Mouse (Mus musculus): ENCODE results near the gene Sdf2.

Sdf2 gene

DNA sequence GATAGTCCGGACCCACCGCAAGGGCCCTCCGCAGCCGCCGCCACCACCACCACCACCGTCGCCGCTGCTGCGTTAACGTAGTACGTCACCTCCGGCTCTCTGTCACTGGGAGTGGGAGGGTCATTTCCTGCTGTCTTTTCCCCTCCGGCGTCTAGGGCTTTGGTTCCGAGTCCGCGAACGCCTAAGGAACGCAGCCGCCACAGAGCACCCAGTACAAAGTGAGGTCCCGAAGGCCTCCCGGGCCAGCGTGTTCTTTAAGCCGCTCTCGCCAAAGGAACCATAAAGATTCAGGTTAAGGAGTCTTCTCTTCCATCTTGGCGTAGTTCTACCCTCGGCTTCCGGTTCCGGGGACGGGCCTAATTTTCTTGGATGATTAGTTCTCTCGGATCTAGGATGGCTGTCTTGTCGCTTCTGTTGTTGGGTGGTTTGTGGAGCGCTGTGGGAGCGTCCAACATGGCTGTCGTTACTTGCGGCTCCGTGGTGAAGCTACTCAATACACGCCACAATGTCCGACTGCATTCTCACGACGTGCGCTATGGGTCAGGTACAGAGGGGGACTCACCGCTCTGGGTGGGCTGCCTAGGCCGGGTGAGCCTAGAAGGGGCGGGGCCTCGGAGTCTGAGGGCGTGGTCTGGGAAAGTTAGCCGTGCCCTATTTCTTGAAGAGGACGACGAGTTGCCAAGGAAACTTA, at the start of gene Sdf2, which contains the start of gene Supt6:
TSS of gene Sdf2 (plus strand) at position 120 of the 691 bp plus-strand sequence.
TSS of gene Supt6 (minus strand) at position 361 of the 691 bp plus-strand sequence.
- WGBS, result under 1% methylated on average over 50 of the region's 50 CpGs

DNA sequence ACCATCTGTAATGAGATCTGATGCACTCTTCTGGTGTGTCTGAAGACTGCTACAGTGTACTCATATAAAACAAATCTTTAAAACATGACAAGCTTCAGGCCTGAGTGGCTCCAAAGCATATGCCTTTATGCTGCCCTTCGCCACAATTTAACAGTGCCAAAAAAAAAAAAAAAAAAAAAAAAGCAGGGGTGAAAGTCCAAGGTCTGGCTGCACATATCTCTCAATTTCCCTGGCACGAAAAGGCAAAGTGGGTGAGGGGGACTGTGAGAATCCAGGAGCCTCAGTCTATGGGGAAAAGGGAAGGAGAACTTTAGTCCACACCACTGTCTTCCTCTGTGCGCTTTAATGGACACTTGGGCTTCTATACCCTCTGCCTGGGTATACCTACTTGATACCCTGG, 43.2 kb upstream of the Sdf2 start:
- WGBS, result 87% methylated on average over 3 of the region's 3 CpGs

DNA sequence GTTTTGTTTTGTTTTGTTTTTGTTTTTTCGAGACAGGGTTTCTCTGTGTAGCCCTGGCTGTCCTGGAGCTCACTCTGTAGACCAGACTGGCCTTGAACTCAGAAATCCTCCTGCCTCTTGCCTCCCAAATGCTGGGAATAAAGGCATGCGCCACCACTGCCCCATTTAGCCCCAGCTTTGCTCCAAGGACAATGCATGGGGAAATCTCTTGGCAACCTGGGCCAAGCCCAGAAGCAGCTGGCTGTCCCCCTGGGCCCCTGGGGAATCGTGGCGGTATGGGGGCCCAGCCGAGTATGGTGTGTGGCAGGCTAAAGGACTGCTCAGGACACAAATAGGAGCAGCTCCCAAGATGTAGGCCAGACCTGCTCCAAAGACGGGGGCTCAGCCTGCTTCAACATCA, 41.3 kb upstream of the Sdf2 start:
- WGBS, result 65% methylated on average over 6 of the region's 6 CpGs

DNA sequence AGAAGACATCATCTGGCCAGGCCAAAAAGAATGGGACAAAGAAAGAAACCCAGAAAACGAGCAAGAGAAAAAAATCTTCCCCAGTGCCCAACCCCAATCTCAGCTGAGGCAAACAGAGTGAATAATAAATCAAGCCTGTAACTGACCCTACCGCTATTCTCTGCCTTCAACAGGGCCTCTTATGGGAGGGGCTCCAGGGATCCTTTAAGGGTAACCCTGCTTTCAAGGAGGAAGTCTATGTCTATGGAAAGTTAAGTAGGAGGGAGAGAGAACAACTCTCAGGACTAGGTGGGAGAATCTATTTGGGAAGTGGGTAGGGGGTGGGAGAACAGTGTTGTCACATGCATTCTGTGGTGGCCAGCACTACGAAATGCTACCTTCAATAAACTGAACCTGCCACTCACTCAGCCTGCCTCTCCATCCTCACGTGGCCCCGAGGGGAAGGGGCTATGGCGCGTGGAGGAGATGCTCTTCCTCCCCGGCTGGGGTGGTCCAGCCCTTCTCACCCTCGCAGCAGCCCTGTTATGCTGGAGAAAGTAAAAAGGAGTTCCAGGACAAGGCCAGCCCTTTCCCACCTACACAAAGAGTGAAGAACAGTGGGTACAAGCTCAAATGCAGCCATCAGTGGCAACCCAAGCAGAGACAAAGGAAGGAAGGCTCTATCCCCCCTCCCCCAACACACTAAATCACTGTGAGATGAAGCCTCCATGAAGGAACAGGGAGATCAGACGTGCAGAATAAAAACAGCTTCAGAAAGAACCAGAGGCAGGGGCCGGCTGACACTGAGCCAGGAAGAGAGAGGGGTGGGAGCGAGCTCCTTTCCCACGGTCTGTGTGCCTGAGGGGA, 40.0 kb upstream of the Sdf2 start:
- WGBS, result 57% methylated on average over 13 of the region's 13 CpGs

DNA sequence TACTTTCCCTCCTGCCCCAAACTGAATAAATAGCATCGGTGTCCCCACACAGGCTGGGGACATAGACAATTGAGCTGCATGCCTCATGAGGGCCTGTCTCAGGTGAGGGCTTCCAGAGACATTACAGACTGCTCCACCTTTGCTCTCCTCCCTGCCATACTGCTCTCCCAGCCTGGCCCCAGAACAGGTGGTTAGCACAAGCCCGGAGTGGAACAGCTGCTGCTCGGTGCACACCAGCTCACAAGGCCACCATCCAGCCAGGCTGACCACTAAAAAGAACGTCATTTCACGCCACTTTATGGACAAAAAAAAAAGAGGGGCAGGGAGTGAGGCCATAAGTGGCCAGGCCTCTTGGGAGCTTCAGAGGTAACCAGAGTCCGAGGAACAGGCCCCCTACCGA, 38.4 kb upstream of the Sdf2 start:
- 91% methylated on average over 7 of the region's 7 CpGs for WGBS

DNA sequence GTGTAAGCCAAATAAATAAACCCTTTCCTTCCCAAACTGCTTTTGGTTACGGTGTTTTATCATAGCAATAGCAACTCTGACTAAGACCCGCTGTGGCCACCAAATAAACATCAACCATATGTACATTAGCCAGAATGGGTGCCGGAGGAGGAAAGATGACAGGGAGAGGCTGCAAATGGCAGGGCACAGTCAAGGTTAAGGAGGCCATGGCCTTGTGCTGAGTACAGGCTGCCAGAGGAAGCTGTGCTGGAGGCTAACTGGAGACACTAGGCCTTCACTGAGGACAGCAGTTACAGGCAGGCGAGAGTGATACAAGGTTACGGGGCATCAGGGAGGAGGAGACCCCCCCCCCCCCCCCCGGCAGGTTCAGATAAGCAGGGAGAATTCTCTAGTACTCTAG, 35.7 kb upstream of the Sdf2 start:
- WGBS, result 89% methylated on average over 6 of the region's 6 CpGs

DNA sequence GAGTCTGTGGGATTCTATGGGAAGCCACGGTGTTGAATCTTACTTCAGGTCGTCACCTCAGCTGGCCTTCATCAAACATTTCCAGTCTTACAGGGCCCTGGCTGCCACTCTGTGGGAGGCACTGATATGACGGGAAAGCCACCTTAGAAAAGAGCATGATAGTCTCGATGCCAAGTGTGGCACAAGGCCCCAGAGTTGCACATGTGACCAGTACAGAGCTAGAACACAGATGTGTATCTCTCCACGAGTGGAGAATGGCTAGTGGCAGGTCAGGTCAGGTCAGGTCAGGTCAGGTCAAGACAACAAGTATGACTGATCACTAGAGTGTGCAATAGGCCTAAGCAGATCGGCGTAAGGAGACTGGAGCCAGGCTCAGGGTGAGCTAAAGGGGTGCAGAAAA, 34.9 kb upstream of the Sdf2 start:
- WGBS, result 71% methylated on average over 7 of the region's 7 CpGs

DNA sequence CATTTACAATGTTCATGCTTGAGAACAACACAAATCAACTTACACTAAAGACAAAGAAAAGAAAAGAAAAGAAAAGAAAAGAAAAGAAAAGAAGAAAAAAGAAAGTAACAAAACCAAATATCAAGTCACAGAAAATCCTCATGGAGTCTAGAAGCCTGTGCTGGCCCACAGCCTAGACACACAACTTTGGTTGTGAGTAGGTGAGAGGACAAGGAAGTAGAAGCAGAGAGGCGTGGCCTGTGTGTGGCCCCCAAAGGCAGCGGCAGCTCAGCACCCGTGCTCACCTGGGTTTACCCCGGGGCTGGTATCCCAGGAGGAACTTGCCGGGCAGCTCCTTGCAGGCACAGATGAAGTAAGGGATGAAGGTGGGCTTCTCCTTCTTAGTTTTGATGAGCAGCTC, 34.0 kb upstream of the Sdf2 start:
- WGBS, result 90% methylated on average over 5 of the region's 5 CpGs

DNA sequence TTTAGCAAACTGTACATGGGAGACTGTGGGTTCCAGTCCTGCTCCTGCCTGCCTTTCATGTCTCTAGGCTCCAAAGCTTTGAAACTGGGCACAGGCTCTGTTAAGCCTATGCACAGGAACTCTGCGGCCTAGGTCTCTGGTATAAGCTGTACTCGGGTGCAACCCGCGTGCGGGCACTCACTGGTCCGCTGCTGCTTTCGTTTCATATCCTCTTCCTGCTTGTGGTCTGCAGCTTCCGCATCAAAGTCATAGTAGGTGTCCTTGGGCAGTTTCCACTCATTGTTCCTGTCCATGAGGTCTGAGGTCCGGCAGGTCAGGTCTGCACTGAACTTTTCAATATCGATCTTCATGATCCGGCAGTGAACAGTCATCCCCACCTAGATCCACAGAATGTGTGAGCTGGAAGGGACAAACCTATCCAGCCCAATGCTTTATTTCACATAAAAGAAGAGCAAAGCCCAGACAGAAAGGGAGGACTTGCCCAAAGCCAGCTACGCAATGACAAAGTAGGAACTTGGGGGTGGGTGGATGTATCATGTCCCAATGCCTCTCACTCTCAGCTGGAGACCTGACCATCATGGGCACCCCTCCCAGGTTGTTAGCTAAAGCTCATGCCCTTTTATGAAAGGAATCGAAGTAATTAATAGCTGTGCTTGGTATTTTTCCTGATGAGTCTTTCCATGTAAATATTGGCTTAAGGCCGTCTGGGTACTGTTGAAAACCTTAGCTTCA, 32.3 kb upstream of the Sdf2 start:
- 88% methylated on average over 14 of the region's 14 CpGs for WGBS

DNA sequence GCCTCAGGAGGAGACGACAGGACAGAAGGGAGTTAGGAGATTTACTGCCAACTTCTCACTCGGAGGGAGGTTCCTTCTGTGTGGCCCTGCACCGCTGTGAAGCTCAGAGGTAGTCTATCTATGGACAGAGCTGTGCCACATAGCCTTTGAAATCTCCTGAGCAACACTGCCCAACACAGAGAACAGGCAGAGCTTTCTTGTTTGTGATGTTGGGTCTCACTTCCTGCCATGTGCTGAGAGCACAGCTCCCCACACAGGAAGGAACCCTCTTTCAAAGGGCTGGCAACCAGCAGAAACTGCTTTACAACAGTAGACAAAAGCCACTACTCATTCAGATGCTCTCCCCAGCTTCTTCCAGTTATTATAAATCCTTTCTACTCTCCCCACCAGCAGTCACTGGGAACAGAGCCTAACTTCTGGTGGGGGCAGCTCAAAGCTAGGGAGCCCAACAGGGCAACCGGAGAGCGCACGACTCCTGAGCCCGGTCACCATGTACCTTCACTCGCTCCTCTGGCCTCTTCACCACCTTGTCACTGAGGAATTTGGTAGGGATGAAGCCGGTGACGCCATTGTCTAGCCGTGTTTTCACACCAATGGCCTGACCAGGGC, 29.7 kb upstream of the Sdf2 start:
- WGBS, result 50% methylated on average over 11 of the region's 11 CpGs

DNA sequence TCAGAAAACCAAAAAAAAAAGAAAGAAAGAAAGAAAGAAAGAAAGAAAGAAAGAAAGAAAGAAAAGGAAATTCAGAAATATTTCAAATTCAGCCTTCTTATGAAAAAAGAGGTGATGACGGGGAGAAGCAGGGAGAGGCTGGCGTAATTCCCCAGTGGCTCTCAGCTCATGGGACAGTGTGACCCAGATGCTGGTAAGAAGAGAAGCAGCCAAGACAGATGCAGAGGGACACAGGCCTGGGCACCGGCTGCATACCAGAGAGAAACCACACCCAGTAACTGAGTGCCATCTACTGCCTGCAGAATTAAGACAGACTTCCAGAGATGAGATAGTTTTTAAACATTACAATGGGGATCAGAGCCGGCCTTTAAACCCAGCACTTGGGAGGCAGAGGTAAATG, 22.0 kb upstream of the Sdf2 start:
- WGBS, result 78% methylated on average over 4 of the region's 4 CpGs

DNA sequence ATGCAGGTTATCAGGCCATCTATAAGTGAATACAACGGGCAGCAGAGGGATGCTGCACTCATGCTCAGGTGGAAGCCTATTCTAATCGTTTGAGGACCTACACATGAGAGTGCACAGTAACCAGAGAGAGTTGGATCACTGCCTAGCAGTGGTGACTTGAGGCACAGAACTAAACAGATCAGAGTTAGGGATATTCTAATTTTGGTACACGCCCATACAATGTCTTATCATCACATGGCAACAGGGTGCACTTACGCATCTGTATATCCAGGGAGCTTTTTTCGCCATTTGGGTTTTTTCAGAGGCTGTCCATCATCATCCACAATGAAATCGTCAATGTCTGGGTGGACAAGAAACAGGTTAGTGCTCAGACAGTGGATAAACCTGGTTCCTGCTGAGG, 14.0 kb upstream of the Sdf2 start:
- WGBS, result 77% methylated on average over 6 of the region's 6 CpGs

DNA sequence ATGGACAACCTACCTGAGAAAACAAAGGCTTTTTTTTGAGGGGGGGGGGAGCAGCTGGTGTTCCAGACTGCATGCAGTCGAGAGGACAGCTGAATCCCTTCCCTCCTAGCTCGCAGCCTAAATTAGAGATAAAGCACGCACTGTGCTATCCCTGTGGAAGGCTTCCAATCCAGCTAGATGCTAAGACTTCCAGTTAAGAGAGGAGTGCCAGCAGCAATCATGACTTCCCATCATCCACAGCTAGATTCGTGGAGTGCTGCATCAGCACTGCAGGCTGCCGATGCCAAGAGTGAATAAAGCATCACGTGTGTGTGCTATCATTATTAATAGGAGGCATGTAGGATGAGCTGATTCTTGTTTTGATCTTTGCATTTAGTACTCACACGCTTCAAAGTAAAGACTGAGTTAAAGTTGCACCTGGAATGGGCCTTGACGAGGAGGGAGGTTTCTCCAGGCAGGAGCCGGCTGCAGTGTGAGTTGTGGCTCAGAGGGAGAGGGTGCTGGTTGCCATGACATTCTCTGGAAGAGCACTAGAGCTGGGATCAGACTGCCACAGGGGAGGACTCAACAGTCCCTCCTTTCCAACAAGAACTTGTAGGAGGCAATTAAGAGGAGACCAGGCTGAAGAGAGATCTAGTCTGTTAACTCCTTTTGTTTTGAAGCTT, 5.2 kb upstream of the Sdf2 start:
- WGBS, result 22% methylated on average over 9 of the region's 9 CpGs

DNA sequence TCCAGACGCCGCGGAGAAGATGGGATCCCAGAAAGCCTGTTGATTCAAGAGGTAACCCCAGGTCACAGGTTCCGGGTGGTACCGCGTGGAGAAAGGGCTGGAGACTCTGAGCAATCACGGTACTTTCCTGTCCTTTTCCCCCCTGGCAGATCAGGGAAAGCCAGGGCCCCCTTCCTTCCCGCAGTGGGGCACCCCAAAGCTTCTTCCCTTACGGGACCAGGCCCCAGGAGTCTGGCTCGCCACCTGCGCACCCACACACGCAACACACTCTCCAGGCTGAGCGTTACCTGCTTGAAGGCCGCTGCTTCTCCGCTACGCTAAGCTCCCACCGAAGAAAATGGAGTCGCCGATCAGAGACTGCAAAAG, 302 bp upstream of the Sdf2 start:
- under 1% methylated on average over 19 of the region's 19 CpGs for WGBS

DNA sequence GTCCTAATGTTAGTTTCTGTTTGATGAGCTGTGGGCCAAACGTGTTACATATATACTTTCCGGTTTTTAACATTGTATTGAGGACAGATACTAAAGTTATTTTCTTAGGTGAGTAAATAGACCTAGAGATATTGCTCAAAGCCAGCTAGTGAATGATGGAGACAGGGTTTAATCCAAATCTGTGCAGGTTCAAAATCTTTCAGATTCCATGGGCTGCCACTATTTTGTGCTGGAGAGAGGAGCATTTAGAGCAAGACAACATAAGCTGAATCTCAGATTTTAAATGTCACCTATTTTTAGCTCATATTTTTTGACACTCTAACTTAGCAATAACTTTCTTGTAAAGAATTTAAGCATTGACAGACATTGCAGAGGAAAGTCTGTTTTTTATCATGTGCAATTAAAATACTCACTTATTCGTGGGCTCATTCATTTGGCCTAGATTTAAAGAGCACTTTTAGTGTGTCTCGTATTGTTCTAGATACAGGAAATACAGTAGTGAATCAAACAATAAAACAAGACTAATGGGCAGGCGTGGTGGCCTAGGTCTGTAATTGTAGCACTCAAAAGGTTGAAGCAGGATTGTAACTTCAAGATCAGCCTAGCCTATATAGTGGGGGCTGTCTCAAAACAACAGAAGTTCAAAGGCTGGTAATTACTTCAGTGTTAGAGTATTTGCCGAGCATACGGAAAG, 919 bp downstream of the Sdf2 start:
- WGBS, result 33% methylated on average over 7 of the region's 7 CpGs

DNA sequence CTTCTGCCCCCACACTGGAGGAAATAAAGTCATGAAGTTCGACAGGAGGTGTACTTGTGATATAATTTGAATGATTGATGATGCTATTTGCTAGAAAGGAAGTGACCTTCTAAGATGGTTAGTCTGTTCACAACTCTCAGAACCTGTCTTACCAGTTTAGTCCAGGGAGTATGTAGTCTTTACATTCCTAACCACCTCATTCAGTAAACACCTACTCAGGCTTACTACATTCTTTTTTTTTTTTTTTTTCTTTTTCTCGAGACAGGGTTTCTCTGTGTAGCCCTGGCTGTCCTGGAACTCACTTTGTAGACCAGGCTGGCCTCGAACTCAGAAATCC, 1.4 kb downstream of the Sdf2 start:
- WGBS, result 73% methylated on average over 3 of the region's 3 CpGs

DNA sequence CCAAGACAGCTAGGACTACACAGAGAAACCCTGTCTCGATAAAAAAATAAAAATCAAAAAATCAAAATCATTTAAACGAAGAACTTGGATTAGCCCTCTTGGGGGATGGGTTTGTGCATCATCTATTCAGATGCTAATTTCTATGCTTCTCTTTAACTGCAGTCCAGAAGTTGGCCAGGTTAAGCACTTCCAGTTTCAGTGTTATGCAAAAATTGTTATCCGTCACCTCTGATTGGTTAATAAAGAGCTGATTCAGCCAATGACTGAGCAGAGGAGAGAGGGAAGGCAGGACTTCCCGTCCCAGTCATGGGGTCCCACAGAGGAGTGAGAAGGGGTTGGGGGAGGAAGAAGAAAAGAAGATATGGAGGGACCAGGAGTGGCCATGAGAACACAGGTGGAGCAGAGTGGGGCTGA, 2.2 kb downstream of the Sdf2 start:
- 57% methylated on average over 4 of the region's 4 CpGs for WGBS

DNA sequence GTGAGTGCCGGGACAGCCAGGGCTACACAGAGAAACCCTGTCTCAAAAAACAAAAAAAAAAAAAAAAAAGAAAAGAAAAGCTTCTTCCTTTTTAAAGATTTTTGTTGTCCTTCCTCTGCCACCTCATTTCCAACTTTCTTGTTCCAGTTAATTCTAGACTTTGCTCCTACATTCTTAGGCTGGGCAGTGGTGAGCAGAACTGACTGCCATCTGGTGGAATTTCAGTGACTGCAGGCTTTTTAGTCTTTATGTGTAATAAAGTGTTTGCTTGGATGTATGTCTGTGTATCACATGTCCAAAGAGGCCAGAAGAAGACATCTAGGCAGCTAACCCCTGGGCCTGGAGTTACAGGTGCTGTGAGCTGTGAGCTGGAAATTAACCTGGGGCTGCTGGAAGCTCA, 11.1 kb downstream of the Sdf2 start:
- WGBS, result 100% methylated on average over 1 of the region's 1 CpGs

DNA sequence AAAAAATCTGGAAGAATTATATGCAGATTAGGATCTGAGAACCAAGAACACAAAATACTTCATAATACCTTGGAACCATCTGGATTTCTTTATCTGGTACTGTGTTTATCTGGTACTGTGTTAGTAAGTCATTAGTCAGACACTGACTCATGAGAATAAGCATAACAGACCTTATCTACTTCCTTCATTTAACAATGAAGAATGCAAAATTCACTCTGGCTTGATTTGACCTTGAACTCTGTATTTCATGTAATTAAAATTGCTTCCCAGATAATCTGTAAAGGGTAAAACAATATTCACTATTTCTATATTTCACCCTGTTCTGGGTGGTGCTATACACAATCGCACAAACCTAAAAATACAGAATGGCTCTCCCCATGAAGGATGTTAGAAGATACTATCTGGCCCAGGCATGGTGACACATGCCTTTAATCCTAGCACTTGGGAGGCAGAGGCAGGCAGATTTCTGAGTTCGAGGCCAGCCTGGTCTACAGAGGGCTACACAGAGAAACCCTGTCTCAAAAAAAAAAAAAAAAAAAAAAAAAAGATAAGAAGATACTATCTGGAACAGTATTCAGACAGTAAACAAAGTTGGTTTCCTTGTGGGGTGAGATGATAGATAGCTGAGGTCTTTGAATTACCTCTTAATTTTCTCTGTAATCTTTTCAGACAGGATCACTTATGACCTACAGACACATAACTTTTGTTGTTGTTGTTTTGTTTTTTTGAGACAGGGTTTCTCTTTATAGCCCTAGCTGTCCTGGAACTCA, 15.1 kb downstream of the Sdf2 start:
- WGBS, result 86% methylated on average over 2 of the region's 2 CpGs
